In genomic region chr17:25556630-25557354, GRCm38 (mm10) we compare ENCODE assay signal across 8 mouse cellular contexts. TPM values are rescaled to one million over a fixed set of nuclear protein-coding genes. Genes with fewer than 3 reads are reported as not detected.
DNase-seq lines count a peak whose midpoint lies in the region; ATAC-seq and TF ChIP-seq lines count a peak whose summit lies in the region.

No protein-coding gene starts in this region.

- H3K36me3 ChIP-seq in heart, embryonic 13.5 days, result no peaks in the 10 kb centered on the region
- no peaks in the 10 kb centered on the region for H3K36me3 ChIP-seq in hindbrain, embryonic 12.5 days
- H3K36me3 ChIP-seq in limb, embryonic 13.5 days, result no peaks in the 10 kb centered on the region
- H3K36me3 ChIP-seq in stomach, postnatal 0 days (ENCODE audit: control insufficient read depth, insufficient read depth, low read length), result no peaks in the 10 kb centered on the region

- ATAC-seq in heart, embryonic 13.5 days (ENCODE audit: extremely low read depth, insufficient number of reproducible peaks, low FRiP score, low TSS enrichment), result no peak
- ATAC-seq in hindbrain, embryonic 12.5 days (ENCODE audit: low FRiP score), result peak; percentile 60
- peak; percentile 48; the same call in 1 of the 2 replicates for ATAC-seq in limb, embryonic 13.5 days (ENCODE audit: low FRiP score, low read depth)
- no peak for ATAC-seq in stomach, postnatal 0 days (ENCODE audit: low FRiP score, low TSS enrichment)
- ATAC-seq in CD4-positive, CD25-positive, alpha-beta regulatory T cell, adult 4 months, result no peak

- H3K27ac ChIP-seq in heart, embryonic 13.5 days (replicated peaks), result no peak overlapping the region
- H3K27ac ChIP-seq in hindbrain, embryonic 12.5 days, result peak overlapping the region; percentile 82
- peak overlapping the region; percentile 77 for H3K27ac ChIP-seq in limb, embryonic 13.5 days
- no peak overlapping the region for H3K27ac ChIP-seq in stomach, postnatal 0 days (replicated peaks)

- peak; percentile 31; the same call in 1 of the 2 replicates for TF ChIP-seq CTCF in stomach, postnatal 0 days (IDR thresholded peaks at IDR 0.05; ENCODE audit: low read depth)

- WGBS in heart, embryonic 13.5 days, result 11% methylated on average over 21 of the region's 21 CpGs
- 9% methylated on average over 21 of the region's 21 CpGs for WGBS in hindbrain, embryonic 12.5 days
- 11% methylated on average over 21 of the region's 21 CpGs for WGBS in limb, embryonic 13.5 days
- 14% methylated on average over 21 of the region's 21 CpGs for WGBS in stomach, postnatal 0 days

- no peak for TF ChIP-seq EP300 in stomach, postnatal 0 days (optimal IDR thresholded peaks at IDR 0.05)

- no peak for DNase-seq in heart, adult 8-10 months (ENCODE audit: low spot score)
- peak; percentile 69 for DNase-seq in embryo, embryonic 10 days (ENCODE audit: low spot score)
- no peak for DNase-seq in stomach, postnatal 0 days (ENCODE audit: low spot score)
- no peak for DNase-seq in cerebellum, postnatal 25 days

- H3K9me3 ChIP-seq in heart, embryonic 13.5 days, result no peaks in the 10 kb centered on the region
- no peaks in the 10 kb centered on the region for H3K9me3 ChIP-seq in hindbrain, embryonic 12.5 days (replicated peaks)
- H3K9me3 ChIP-seq in limb, embryonic 13.5 days, result no peaks in the 10 kb centered on the region
- no peaks in the 10 kb centered on the region for H3K9me3 ChIP-seq in stomach, postnatal 0 days (ENCODE audit: control insufficient read depth, low read length)

- H3K27me3 ChIP-seq in heart, embryonic 13.5 days (replicated peaks), result peaks cover 18% of the 10 kb centered on the region; the same call in 1 of the 2 replicates
- peaks cover 7% of the 10 kb centered on the region; the same call in 1 of the 2 replicates for H3K27me3 ChIP-seq in hindbrain, embryonic 12.5 days
- H3K27me3 ChIP-seq in limb, embryonic 13.5 days, result no peaks in the 10 kb centered on the region
- H3K27me3 ChIP-seq in stomach, postnatal 0 days (ENCODE audit: control insufficient read depth, insufficient read depth, low read length), result no peaks in the 10 kb centered on the region; the same call in 1 of the 2 replicates

- peak overlapping the region; percentile 67 for H3K9ac ChIP-seq in heart, embryonic 13.5 days
- peak overlapping the region; percentile 55 for H3K9ac ChIP-seq in hindbrain, embryonic 12.5 days
- H3K9ac ChIP-seq in limb, embryonic 13.5 days, result peak overlapping the region; percentile 66
- H3K9ac ChIP-seq in stomach, postnatal 0 days (ENCODE audit: low read length), result peak overlapping the region; percentile 23

- peak overlapping the region; percentile 43 for H3K4me3 ChIP-seq in heart, embryonic 13.5 days
- H3K4me3 ChIP-seq in hindbrain, embryonic 12.5 days, result peak overlapping the region; percentile 28
- H3K4me3 ChIP-seq in limb, embryonic 13.5 days, result peak overlapping the region; percentile 34
- H3K4me3 ChIP-seq in stomach, postnatal 0 days (ENCODE audit: low read depth, low read length), result peak overlapping the region; percentile 6; the same call in 1 of the 2 replicates

- H3K4me2 ChIP-seq in heart, embryonic 13.5 days, result peak overlapping the region; percentile 75
- H3K4me2 ChIP-seq in hindbrain, embryonic 12.5 days (replicated peaks), result peak overlapping the region; percentile 67
- H3K4me2 ChIP-seq in limb, embryonic 13.5 days (replicated peaks), result peak overlapping the region; percentile 71
- H3K4me2 ChIP-seq in stomach, postnatal 0 days (replicated peaks; ENCODE audit: low read depth), result peak overlapping the region; percentile 39

- peaks cover 41% of the 10 kb centered on the region for H3K4me1 ChIP-seq in heart, embryonic 13.5 days
- H3K4me1 ChIP-seq in hindbrain, embryonic 12.5 days, result peaks cover 48% of the 10 kb centered on the region
- H3K4me1 ChIP-seq in limb, embryonic 13.5 days, result peaks cover 27% of the 10 kb centered on the region
- H3K4me1 ChIP-seq in stomach, postnatal 0 days (replicated peaks; ENCODE audit: control insufficient read depth, insufficient read depth), result no peaks in the 10 kb centered on the region

RNA-seq across cellular contexts. Expression of gene Sox8, which starts 13.7 kb away (rescaled TPM):
- polyA plus RNA-seq in heart, embryonic 13.5 days (2015; fragmentation: Nextera tagmentation; extraction: Ambion mirVana), result 0.53 and 1.5 TPM in 2 replicates
- under 1 TPM; 0.24 to 0.37 (median 0.32) TPM for total RNA-seq in heart, adult 8-10 months (2022)
- polyA plus RNA-seq in hindbrain, embryonic 12.5 days (2016; fragmentation: Nextera tagmentation; extraction: Ambion mirVana), result 11.8 and 12.7 TPM in 2 replicates
- polyA plus RNA-seq in limb, embryonic 13.5 days (2015; fragmentation: Nextera tagmentation; extraction: Ambion mirVana), result 15.0 and 16.5 TPM in 2 replicates
- polyA plus RNA-seq in stomach, postnatal 0 days (2015; fragmentation: Nextera tagmentation; extraction: Ambion mirVana), result 1.4 and 1.6 TPM in 2 replicates
- polyA plus RNA-seq in CD4-positive, CD25-positive, alpha-beta regulatory T cell, adult 4 months (2017; shearing (Covaris generic)), result not detected

RNA-seq across cellular contexts. Expression of gene Lmf1, which starts 22.1 kb away (rescaled TPM):
- 30.2 and 35.7 TPM in 2 replicates for polyA plus RNA-seq in heart, embryonic 13.5 days (2015; fragmentation: Nextera tagmentation; extraction: Ambion mirVana)
- total RNA-seq in heart, adult 8-10 months (2022), result 10 to 100 TPM; 30.7 to 34.2 (median 33.8) TPM
- 25.7 and 26.2 TPM in 2 replicates for polyA plus RNA-seq in hindbrain, embryonic 12.5 days (2016; fragmentation: Nextera tagmentation; extraction: Ambion mirVana)
- polyA plus RNA-seq in limb, embryonic 13.5 days (2015; fragmentation: Nextera tagmentation; extraction: Ambion mirVana), result 31.2 and 33.2 TPM in 2 replicates
- 16.3 and 17.7 TPM in 2 replicates for polyA plus RNA-seq in stomach, postnatal 0 days (2015; fragmentation: Nextera tagmentation; extraction: Ambion mirVana)
- polyA plus RNA-seq in CD4-positive, CD25-positive, alpha-beta regulatory T cell, adult 4 months (2017; shearing (Covaris generic)), result 10 to 100 TPM; 22.0 to 26.0 TPM

RNA-seq across cellular contexts. Expression of gene Sstr5, which starts 59.7 kb away (rescaled TPM):
- polyA plus RNA-seq in heart, embryonic 13.5 days (2015; fragmentation: Nextera tagmentation; extraction: Ambion mirVana), result 0.28 and 0.33 TPM in 2 replicates
- not detected for total RNA-seq in heart, adult 8-10 months (2022)
- polyA plus RNA-seq in hindbrain, embryonic 12.5 days (2016; fragmentation: Nextera tagmentation; extraction: Ambion mirVana), result 0.14 TPM in 1 of 2 replicates, not detected in the other
- 0.24 and 0.29 TPM in 2 replicates for polyA plus RNA-seq in limb, embryonic 13.5 days (2015; fragmentation: Nextera tagmentation; extraction: Ambion mirVana)
- 0.06 and 0.16 TPM in 2 replicates for polyA plus RNA-seq in stomach, postnatal 0 days (2015; fragmentation: Nextera tagmentation; extraction: Ambion mirVana)
- not detected for polyA plus RNA-seq in CD4-positive, CD25-positive, alpha-beta regulatory T cell, adult 4 months (2017; shearing (Covaris generic))

Comparison
In these comparisons a context has a peak if more than half of its experiments do, and no peak if none do; other contexts are left out.
1. ATAC-seq: peak in hindbrain, embryonic 12.5 days (single experiment) and limb, embryonic 13.5 days (single experiment); none in heart, embryonic 13.5 days (single experiment), stomach, postnatal 0 days (single experiment) and CD4-positive, CD25-positive, alpha-beta regulatory T cell, adult 4 months (single experiment).
2. H3K27ac ChIP-seq: peak in hindbrain, embryonic 12.5 days (single experiment) and limb, embryonic 13.5 days (single experiment); none in heart, embryonic 13.5 days (single experiment) and stomach, postnatal 0 days (single experiment).
3. Peak in every context shown above with its lines, with median percentiles within 50 percentile points of each other: H3K4me2 ChIP-seq, H3K4me3 ChIP-seq and H3K9ac ChIP-seq.